Mouse (Mus musculus): ENCODE data around the gene Gm42791.

Gene Gm42791

GRCm38 (mm10) chr5:148899361-148899760 is 95.6 kb downstream of the Gm42791 start:
- in situ Hi-C loops (cut with MboI; ENCODE audit: unreplicated experiment in 2 of 2): loop anchor here (5.0 kb wide), 2 partner anchors 77 to 87 kb away; no protein-coding TSS in a partner anchor

- in situ Hi-C loops (cut with MboI; ENCODE audit: unreplicated experiment in 2 of 2): loop anchor here (5.0 kb wide), 2 partner anchors 76 to 86 kb away; no protein-coding TSS in a partner anchor
Observed at GRCm38 (mm10) chr5:148897941-148898417, 97.0 kb downstream of the Gm42791 start.

GRCm38 (mm10) chr5:148897069-148897702 is 97.8 kb downstream of the Gm42791 start:
- in situ Hi-C loops (cut with MboI; ENCODE audit: unreplicated experiment in 2 of 2): loop anchor here (5.0 kb wide), 2 partner anchors 75 to 85 kb away; no protein-coding TSS in a partner anchor

- in situ Hi-C loops (cut with MboI; ENCODE audit: unreplicated experiment in 2 of 2): loop anchor here (5.0 kb wide), 2 partner anchors 74 to 84 kb away; no protein-coding TSS in a partner anchor
Observed at GRCm38 (mm10) chr5:148896515-148896914, 98.4 kb downstream of the Gm42791 start.

GRCm38 (mm10) chr5:148895833-148896232 is 99.1 kb downstream of the Gm42791 start:
- in situ Hi-C loops (cut with MboI; ENCODE audit: unreplicated experiment in 2 of 2): loop anchor here (5.0 kb wide), 2 partner anchors 74 to 84 kb away; no protein-coding TSS in a partner anchor

GRCm38 (mm10) chr5:148895034-148895433 is 99.9 kb downstream of the Gm42791 start:
- in situ Hi-C loops (cut with MboI; ENCODE audit: unreplicated experiment in 2 of 2): loop anchor here (5.0 kb wide), 2 partner anchors 73 to 83 kb away; no protein-coding TSS in a partner anchor

- in situ Hi-C loops (cut with MboI; ENCODE audit: unreplicated experiment in 2 of 2): no loop called here
Observed at GRCm38 (mm10) chr5:148890237-148890636, 104.7 kb downstream of the Gm42791 start.

- in situ Hi-C loops (cut with MboI; ENCODE audit: unreplicated experiment in 2 of 2): no loop called here
Observed at GRCm38 (mm10) chr5:148888032-148888431, 106.9 kb downstream of the Gm42791 start.

GRCm38 (mm10) chr5:148885821-148886609 is 108.9 kb downstream of the Gm42791 start:
- in situ Hi-C loops (cut with MboI; ENCODE audit: unreplicated experiment in 2 of 2): no loop called here

GRCm38 (mm10) chr5:148883671-148884070 is 111.3 kb downstream of the Gm42791 start:
- in situ Hi-C loops (cut with MboI; ENCODE audit: unreplicated experiment in 2 of 2): no loop called here

GRCm38 (mm10) chr5:148879218-148879617 is 115.7 kb downstream of the Gm42791 start:
- in situ Hi-C loops (cut with MboI; ENCODE audit: unreplicated experiment in 2 of 2): loop anchor here in 1 of 2 experiments (10.0 kb wide), 1 partner anchor 54 kb away; no protein-coding TSS in a partner anchor

- in situ Hi-C loops (cut with MboI; ENCODE audit: unreplicated experiment in 2 of 2): loop anchor here in 1 of 2 experiments (10.0 kb wide), 1 partner anchor 48 kb away; no protein-coding TSS in a partner anchor
Observed at GRCm38 (mm10) chr5:148873116-148873515, 121.8 kb downstream of the Gm42791 start.

GRCm38 (mm10) chr5:148869583-148869982 is 125.4 kb downstream of the Gm42791 start:
- in situ Hi-C loops (cut with MboI; ENCODE audit: unreplicated experiment in 2 of 2): no loop called here

GRCm38 (mm10) chr5:148867766-148868165 is 127.2 kb downstream of the Gm42791 start:
- in situ Hi-C loops (cut with MboI; ENCODE audit: unreplicated experiment in 2 of 2): no loop called here

- in situ Hi-C loops (cut with MboI; ENCODE audit: unreplicated experiment in 2 of 2): no loop called here
Observed at GRCm38 (mm10) chr5:148867171-148867570, 127.8 kb downstream of the Gm42791 start.

- in situ Hi-C loops (cut with MboI; ENCODE audit: unreplicated experiment in 2 of 2): no loop called here
Observed at GRCm38 (mm10) chr5:148866571-148866970, 128.4 kb downstream of the Gm42791 start.

GRCm38 (mm10) chr5:148863409-148863808 is 131.5 kb downstream of the Gm42791 start:
- in situ Hi-C loops (cut with MboI; ENCODE audit: unreplicated experiment in 2 of 2): loop anchor here in 1 of 2 experiments (5.0 kb wide), 1 partner anchor 36 kb away; no protein-coding TSS in a partner anchor

GRCm38 (mm10) chr5:148862853-148863252 is 132.1 kb downstream of the Gm42791 start:
- in situ Hi-C loops (cut with MboI; ENCODE audit: unreplicated experiment in 2 of 2): loop anchor here in 1 of 2 experiments (5.0 kb wide), 1 partner anchor 36 kb away; no protein-coding TSS in a partner anchor

- in situ Hi-C loops (cut with MboI; ENCODE audit: unreplicated experiment in 2 of 2): loop anchor here in 1 of 2 experiments (5.0 kb wide), 1 partner anchor 35 kb away; no protein-coding TSS in a partner anchor
Observed at GRCm38 (mm10) chr5:148862136-148862535, 132.8 kb downstream of the Gm42791 start.

- in situ Hi-C loops (cut with MboI; ENCODE audit: unreplicated experiment in 2 of 2): no loop called here
Observed at GRCm38 (mm10) chr5:148857522-148857921, 137.4 kb downstream of the Gm42791 start.

GRCm38 (mm10) chr5:148855047-148855446 is 139.9 kb downstream of the Gm42791 start:
- in situ Hi-C loops (cut with MboI; ENCODE audit: unreplicated experiment in 2 of 2): no loop called here
